Mouse (Mus musculus) neural tube, embryonic 13.5 days (tissue): Measurements from ENCODE around the gene Hspbap1. TPM values are rescaled to one million over a fixed set of nuclear protein-coding genes. Genes with fewer than 3 reads are reported as not detected.

Experiments used
- ATAC-seq: fragments of 200-750 bp; cut with Nextera tagmentation; 2 replicates; pipeline ENCODE4 v1.8.0; 2017; ENCODE audit warnings: low read depth, mild to moderate bottlenecking, moderate TSS enrichment, moderate library complexity
- H3K27ac ChIP-seq: fragments of 300-500 bp; sonication (generic); replicated peaks from 2 replicates; pipeline ENCODE4 v1.5.1; 2015; ENCODE audit warnings: moderate library complexity, mild to moderate bottlenecking, inconsistent platforms
- H3K27me3 ChIP-seq: fragments of 300-500 bp; sonication (generic); 2 replicates; pipeline ENCODE4 v1.6.1; 2015; ENCODE audit warnings: mild to moderate bottlenecking, inconsistent platforms
- H3K36me3 ChIP-seq: fragments of 300-500 bp; sonication (generic); 2 replicates; pipeline ENCODE4 v1.6.1; 2015; ENCODE audit warnings: mild to moderate bottlenecking, inconsistent platforms
- H3K4me1 ChIP-seq: fragments of 300-500 bp; sonication (generic); replicated peaks from 2 replicates; pipeline ENCODE4 v1.6.1; 2015; ENCODE audit warnings: inconsistent platforms
- H3K4me2 ChIP-seq: fragments of 300-500 bp; sonication (generic); 2 replicates; pipeline ENCODE4 v1.6.1; 2015; ENCODE audit warnings: inconsistent platforms, mild to moderate bottlenecking, moderate library complexity
- H3K4me3 ChIP-seq: fragments of 300-500 bp; sonication (generic); 2 replicates; pipeline ENCODE4 v1.5.1; 2015; ENCODE audit warnings: mild to moderate bottlenecking, inconsistent platforms
- H3K9ac ChIP-seq: fragments of 300-500 bp; sonication (generic); 2 replicates; pipeline ENCODE4 v1.6.1; 2015; ENCODE audit warnings: moderate library complexity, mild to moderate bottlenecking, inconsistent platforms
- H3K9me3 ChIP-seq: fragments of 300-500 bp; sonication (generic); 2 replicates; pipeline ENCODE4 v1.6.1; 2016; ENCODE audit warnings: inconsistent platforms
- WGBS: fragments of 180-500 bp; shearing (Covaris S2); methylation state at CpG from one replicate; pipeline ENCODE4 v1.1.7; 2015; 5-methylcytosine and 5-hydroxymethylcytosine counted together
- polyA plus RNA-seq: library from polyadenylated mRNA; unstranded; fragments of >200 nt; fragmentation: Nextera tagmentation; extraction: Ambion mirVana; gene quantifications from 2 replicates; pipeline ENCODE4 v1.2.1, GENCODE M21; 2015

Gene Hspbap1
- polyA plus RNA-seq, 1 experiment from 2014 or later = 18.2 TPM

GRCm38 (mm10) chr16:35870581-35871047 lies 100.4 kb downstream of the Hspbap1 start:
- H3K27ac ChIP-seq = no peak overlapping the region
- peak overlapping the region; percentile 93 for H3K4me2 ChIP-seq
- H3K9me3 ChIP-seq = no peaks in the 10 kb centered on the region
- H3K4me3 ChIP-seq = peak overlapping the region; percentile 53
- 2% methylated on average over 12 of the region's 12 CpGs for WGBS
- peak overlapping the region; percentile 67 for H3K9ac ChIP-seq
- no peak for ATAC-seq
- no peaks in the 10 kb centered on the region for H3K36me3 ChIP-seq
- peaks cover 41% of the 10 kb centered on the region for H3K27me3 ChIP-seq
- peaks cover 15% of the 10 kb centered on the region for H3K4me1 ChIP-seq

DNA sequence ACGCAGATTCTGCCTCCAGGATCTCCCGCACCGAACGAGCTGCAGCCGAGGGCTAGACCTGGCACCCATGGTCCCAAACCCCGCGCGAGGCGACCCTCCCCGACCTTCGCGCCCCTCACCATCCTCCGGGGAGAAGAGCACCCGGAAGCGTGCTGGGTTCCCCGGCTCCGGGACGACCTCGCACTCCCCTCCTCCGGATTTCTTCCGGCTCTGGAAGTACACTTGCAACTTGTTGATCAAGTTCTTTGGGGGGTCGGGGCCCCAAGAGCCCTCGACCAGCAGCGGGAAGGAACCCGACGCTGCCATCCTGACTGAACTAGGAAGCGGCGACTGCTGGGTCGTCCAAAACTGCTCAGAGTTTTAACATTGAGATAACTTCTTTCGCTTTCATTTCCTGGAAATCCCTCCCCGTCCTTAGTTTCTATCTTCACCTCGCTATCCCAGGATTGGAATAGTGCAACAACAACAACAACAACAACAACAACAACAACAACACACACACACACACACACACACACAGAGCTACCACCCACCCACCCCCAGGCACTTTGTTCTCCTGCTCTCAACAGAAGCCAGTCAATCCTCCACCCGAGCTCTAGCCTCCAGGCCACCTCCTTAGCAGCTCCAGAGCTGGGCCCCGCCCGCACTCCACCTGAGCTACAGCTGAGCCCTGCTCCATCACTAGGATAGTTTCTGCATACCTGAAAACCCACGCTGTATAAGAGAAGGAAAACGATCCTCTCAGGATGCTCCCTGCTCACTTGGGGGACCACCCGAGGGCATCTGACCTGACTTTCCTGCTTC lies 101.1 kb downstream of the Hspbap1 start, which contains the start of gene Parp14:
TSS of gene Parp14 (minus strand) at position 497 of the 804 bp plus-strand sequence.
- ATAC-seq = 0 out of 2 replicates have a peak, but pooled peaks have one; percentile 69
- Histone ChIP-seq H3K9ac (peak within 1 kb of the TSS; percentile 67), H3K27ac (no peak within 1 kb of the TSS), H3K27me3 (peaks cover 41% of the 10 kb centered on the region), H3K4me3 (peak within 1 kb of the TSS; percentile 53), H3K4me2 (peak within 1 kb of the TSS; percentile 93), H3K9me3 (no peaks in the 10 kb centered on the region), H3K4me1 (peaks cover 15% of the 10 kb centered on the region), H3K36me3 (no peaks in the 10 kb centered on the region)
- WGBS = 2% methylated on average over 38 of the region's 38 CpGs

- Histone ChIP-seq H3K4me1 (peaks cover 15% of the 10 kb centered on the region), H3K36me3 (no peaks in the 10 kb centered on the region), H3K27ac (no peak overlapping the region), H3K9ac (no peak overlapping the region), H3K9me3 (no peaks in the 10 kb centered on the region), H3K4me2 (peak overlapping the region; percentile 93), H3K27me3 (peaks cover 41% of the 10 kb centered on the region), H3K4me3 (0 out of 2 replicates have a peak overlapping the region, but pooled peaks have one; percentile 53)
- no peak for ATAC-seq
- WGBS = 25% methylated on average over 12 of the region's 12 CpGs
Observed at GRCm38 (mm10) chr16:35871898-35872297, 101.7 kb downstream of the Hspbap1 start.

DNA sequence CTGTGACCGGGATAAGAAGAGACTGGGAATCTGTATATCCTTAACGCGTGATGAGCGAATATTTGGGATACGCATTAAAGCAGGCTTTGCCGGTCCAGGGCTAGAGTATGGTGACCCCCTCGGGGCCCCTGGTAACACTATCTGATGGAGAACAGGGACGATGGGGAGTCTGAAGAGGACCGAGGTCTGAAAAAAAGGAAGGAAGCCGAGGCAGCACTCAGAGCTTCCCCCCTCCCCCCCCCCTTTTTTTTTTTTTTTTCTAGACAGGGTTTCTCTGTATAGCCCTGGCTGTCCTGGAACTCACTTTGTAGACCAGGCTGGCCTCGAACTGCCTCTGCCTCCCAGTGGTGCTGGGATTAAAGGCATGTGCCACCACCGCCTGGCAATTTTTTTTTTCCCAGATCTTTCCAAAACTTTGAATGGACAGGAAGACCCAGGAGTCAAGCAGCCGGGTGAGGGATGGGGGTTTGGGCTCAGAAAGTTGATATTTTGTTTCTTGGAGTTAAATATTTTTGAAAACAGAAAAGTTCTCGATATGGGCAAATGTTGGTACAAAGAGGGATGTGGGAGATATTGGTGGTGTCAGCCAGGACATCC lies 102.3 kb downstream of the Hspbap1 start:
- no peaks in the 10 kb centered on the region for H3K9me3 ChIP-seq
- peaks cover 41% of the 10 kb centered on the region for H3K27me3 ChIP-seq
- WGBS = 34% methylated on average over 14 of the region's 14 CpGs
- no peak overlapping the region for H3K9ac ChIP-seq
- H3K4me2 ChIP-seq = 0 out of 2 replicates have a peak overlapping the region, but pooled peaks have one; percentile 93
- peaks cover 15% of the 10 kb centered on the region for H3K4me1 ChIP-seq
- no peak for ATAC-seq
- no peak overlapping the region for H3K27ac ChIP-seq
- H3K36me3 ChIP-seq = no peaks in the 10 kb centered on the region
- H3K4me3 ChIP-seq = no peak overlapping the region

DNA sequence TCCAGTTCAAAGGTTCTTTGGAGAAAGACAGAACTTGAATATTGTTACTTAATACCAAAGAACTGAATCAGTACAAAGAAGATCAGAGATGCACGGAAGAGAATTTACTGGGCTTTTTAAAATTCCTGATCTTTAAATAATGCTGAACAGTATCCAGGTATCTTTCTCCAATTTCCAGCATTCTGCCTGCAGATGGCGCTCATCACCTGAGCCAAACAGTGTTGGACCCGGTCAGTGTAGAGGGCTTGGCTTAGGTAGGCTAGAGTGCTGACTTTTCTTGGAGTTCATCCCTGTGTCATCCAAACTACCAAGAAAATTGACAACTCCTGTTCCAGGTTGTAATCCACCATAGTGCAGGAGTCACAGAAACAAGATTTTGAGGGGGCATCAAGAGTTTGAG lies 104.2 kb downstream of the Hspbap1 start:
- no peaks in the 10 kb centered on the region for H3K9me3 ChIP-seq
- no peak overlapping the region for H3K4me3 ChIP-seq
- no peak overlapping the region for H3K27ac ChIP-seq

More for the DNA sequence above, 104.2 kb downstream of the Hspbap1 start:
- WGBS = 43% methylated on average over 3 of the region's 3 CpGs
- H3K36me3 ChIP-seq = no peaks in the 10 kb centered on the region
- H3K27me3 ChIP-seq = peaks cover 38% of the 10 kb centered on the region
- H3K9ac ChIP-seq = no peak overlapping the region
- no peak for ATAC-seq
- peaks cover 15% of the 10 kb centered on the region for H3K4me1 ChIP-seq
- H3K4me2 ChIP-seq = no peak overlapping the region

Other genes with a start within 250 kb of the Hspbap1 start
- 24.0 and 27.4 TPM in 2 replicates for gene Sema5b, start 229.2 kb upstream of the Hspbap1 start, polyA plus RNA-seq
- 30.6 and 33.7 TPM in 2 replicates for gene Dirc2, start 1.0 kb upstream of the Hspbap1 start, polyA plus RNA-seq
- gene Parp14, start 101.2 kb downstream of the Hspbap1 start, polyA plus RNA-seq = 0.38 and 0.44 TPM in 2 replicates
- gene Parp9, start 168.1 kb downstream of the Hspbap1 start, polyA plus RNA-seq = 2.3 and 2.4 TPM in 2 replicates
- 1.2 and 1.4 TPM in 2 replicates for gene Dtx3l, start 168.8 kb downstream of the Hspbap1 start, polyA plus RNA-seq
- 72.7 and 74.9 TPM in 2 replicates for gene Kpna1, start 208.4 kb downstream of the Hspbap1 start, polyA plus RNA-seq